Comparison of ENCODE assay signal across 8 mouse cellular contexts in genomic region chr17:34033441-34033840, GRCm38 (mm10). TPM values are rescaled to one million over a fixed set of nuclear protein-coding genes. Genes with fewer than 3 reads are reported as not detected.
DNase-seq lines count a peak whose midpoint lies in the region; ATAC-seq and TF ChIP-seq lines count a peak whose summit lies in the region.

No protein-coding gene starts in this region.

- H3K9ac ChIP-seq in heart, embryonic 15.5 days = no peak overlapping the region

- peak overlapping the region; percentile 89 for H3K4me2 ChIP-seq in heart, embryonic 15.5 days

- peaks cover 60% of the 10 kb centered on the region for H3K36me3 ChIP-seq in heart, embryonic 15.5 days
- peaks cover 75% of the 10 kb centered on the region for H3K36me3 ChIP-seq in limb, embryonic 10.5 days
- H3K36me3 ChIP-seq in small intestine, adult 2 months (ENCODE audit: control insufficient read depth, insufficient read depth, low read length) = peaks cover 43% of the 10 kb centered on the region

- H3K9me3 ChIP-seq in heart, embryonic 15.5 days (replicated peaks) = no peaks in the 10 kb centered on the region
- no peaks in the 10 kb centered on the region for H3K9me3 ChIP-seq in limb, embryonic 10.5 days (replicated peaks)

- no peak for TF ChIP-seq CTCF in small intestine, adult 2 months (IDR thresholded peaks at IDR 0.05; ENCODE audit: extremely low read depth, insufficient read length, insufficient replicate concordance, low read depth, low read length)

- DNase-seq in heart, adult 8-10 months (ENCODE audit: low spot score) = no peak
- DNase-seq in thymus, postnatal 4 days = peak; percentile 31
- DNase-seq in thymus, postnatal 25 days = no peak
- DNase-seq in limb, embryonic 10.5 days (ENCODE audit: low spot score) = no peak
- no peak for DNase-seq in left cerebral cortex, postnatal 14 days (ENCODE audit: low spot score in 2 of 2)
- no peak for DNase-seq in layer of hippocampus, adult 18-20 months (ENCODE audit: low spot score in 2 of 2)

- peak overlapping the region; percentile 91 for H3K4me3 ChIP-seq in heart, embryonic 15.5 days
- peak overlapping the region; percentile 77 for H3K4me3 ChIP-seq in limb, embryonic 10.5 days
- no peak overlapping the region for H3K4me3 ChIP-seq in small intestine, adult 2 months (ENCODE audit: low read depth, low read length)

- intact Hi-C loops in left cerebral cortex, postnatal 14 days (cut with DNase I) = loop anchor here (10.0 kb wide), 1 partner anchor 571 kb away; the partner anchor contains the start of genes Agpat1 and Rnf5

- no peak for TF ChIP-seq POLR2A in small intestine, adult 2 months (IDR thresholded peaks at IDR 0.05; ENCODE audit: low read depth, low read length)

- H3K27ac ChIP-seq in heart, embryonic 15.5 days = peak overlapping the region; percentile 7; the same call in 1 of the 2 replicates
- H3K27ac ChIP-seq in limb, embryonic 10.5 days = no peak overlapping the region
- H3K27ac ChIP-seq in small intestine, adult 2 months (ENCODE audit: insufficient read depth, low read depth, low read length) = peak overlapping the region; percentile 62

- WGBS in heart, embryonic 15.5 days = 91% methylated on average over 9 of the region's 9 CpGs
- 95% methylated on average over 9 of the region's 9 CpGs for WGBS in limb, embryonic 10.5 days
- WGBS in small intestine, adult 2 months = 92% methylated on average over 9 of the region's 9 CpGs

- H3K27me3 ChIP-seq in heart, embryonic 15.5 days = peaks cover 9% of the 10 kb centered on the region
- peaks cover 15% of the 10 kb centered on the region for H3K27me3 ChIP-seq in limb, embryonic 10.5 days (ENCODE audit: low read depth, poor library complexity, severe bottlenecking)
- H3K27me3 ChIP-seq in small intestine, adult 2 months (ENCODE audit: control insufficient read depth, insufficient read depth, low read length) = no peaks in the 10 kb centered on the region

- no peak for ATAC-seq in heart, embryonic 15.5 days (replicated peaks; ENCODE audit: insufficient number of reproducible peaks, insufficient read depth, low FRiP score, low read depth)

- peaks cover 51% of the 10 kb centered on the region for H3K4me1 ChIP-seq in heart, embryonic 15.5 days (replicated peaks)
- peaks cover 51% of the 10 kb centered on the region for H3K4me1 ChIP-seq in limb, embryonic 10.5 days
- peaks cover 20% of the 10 kb centered on the region for H3K4me1 ChIP-seq in small intestine, adult 2 months (ENCODE audit: control insufficient read depth, insufficient read depth, insufficient read length, low read length)

RNA-seq across cellular contexts. Expression of gene Rxrb, which starts 1.8 kb away (rescaled TPM):
- polyA plus RNA-seq in heart, embryonic 15.5 days (2015; fragmentation: Nextera tagmentation; extraction: Ambion mirVana) = 26.8 and 38.5 TPM in 2 replicates
- 10 to 100 TPM; 33.4 to 46.3 (median 42.3) TPM for total RNA-seq in heart, adult 8-10 months (2022)
- polyA plus RNA-seq in limb, embryonic 10.5 days (2016; fragmentation: Nextera tagmentation; extraction: Ambion mirVana) = 49.9 and 51.0 TPM in 2 replicates
- 26.3 and 64.2 TPM in 2 replicates for polyA plus RNA-seq in small intestine, adult 2 months (2012; rRNA removed)
- total RNA-seq in left cerebral cortex, postnatal 14 days (2021) = 10 to 100 TPM; 81.7 to 86.7 TPM
- 10 to 100 TPM; 77.1 to 85.8 TPM for total RNA-seq in layer of hippocampus, adult 18-20 months (2021)

RNA-seq across cellular contexts. Expression of gene Slc39a7, which starts 2.0 kb away (rescaled TPM):
- polyA plus RNA-seq in heart, embryonic 15.5 days (2015; fragmentation: Nextera tagmentation; extraction: Ambion mirVana) = 97.8 and 133 TPM in 2 replicates
- total RNA-seq in heart, adult 8-10 months (2022) = 10 to 100 TPM; 64.1 to 79.1 (median 73.2) TPM
- polyA plus RNA-seq in limb, embryonic 10.5 days (2016; fragmentation: Nextera tagmentation; extraction: Ambion mirVana) = 196 TPM in 2 replicates
- 81.5 and 119 TPM in 2 replicates for polyA plus RNA-seq in small intestine, adult 2 months (2012; rRNA removed)
- 10 to 100 TPM; 95.3 to 99.9 TPM for total RNA-seq in left cerebral cortex, postnatal 14 days (2021)
- total RNA-seq in layer of hippocampus, adult 18-20 months (2021) = 100 to 1,000 TPM in 1 of 2 experiments, 10 to 100 TPM in 1; 90.7 to 105 TPM

RNA-seq across cellular contexts. Expression of gene H2-Ke6, which starts 5.6 kb away (rescaled TPM):
- 47.4 and 56.2 TPM in 2 replicates for polyA plus RNA-seq in heart, embryonic 15.5 days (2015; fragmentation: Nextera tagmentation; extraction: Ambion mirVana)
- 100 to 1,000 TPM; 134 to 149 (median 137) TPM for total RNA-seq in heart, adult 8-10 months (2022)
- 25.9 and 33.7 TPM in 2 replicates for polyA plus RNA-seq in limb, embryonic 10.5 days (2016; fragmentation: Nextera tagmentation; extraction: Ambion mirVana)
- polyA plus RNA-seq in small intestine, adult 2 months (2012; rRNA removed) = 52.4 and 75.8 TPM in 2 replicates
- 10 to 100 TPM; 27.7 to 30.1 TPM for total RNA-seq in left cerebral cortex, postnatal 14 days (2021)
- 10 to 100 TPM; 59.7 to 63.9 TPM for total RNA-seq in layer of hippocampus, adult 18-20 months (2021)

RNA-seq across cellular contexts. Expression of gene Col11a2, which starts 5.8 kb away (rescaled TPM):
- polyA plus RNA-seq in heart, embryonic 15.5 days (2015; fragmentation: Nextera tagmentation; extraction: Ambion mirVana) = 1.3 and 4.6 TPM in 2 replicates
- total RNA-seq in heart, adult 8-10 months (2022) = 1 to 10 TPM in 3 of 4 experiments, under 1 TPM in 1; 0.87 to 1.3 (median 1.2) TPM
- polyA plus RNA-seq in limb, embryonic 10.5 days (2016; fragmentation: Nextera tagmentation; extraction: Ambion mirVana) = 0.43 and 2.5 TPM in 2 replicates
- polyA plus RNA-seq in small intestine, adult 2 months (2012; rRNA removed) = 0.90 and 2.4 TPM in 2 replicates
- total RNA-seq in left cerebral cortex, postnatal 14 days (2021) = 10 to 100 TPM; 16.6 to 22.6 TPM
- total RNA-seq in layer of hippocampus, adult 18-20 months (2021) = 10 to 100 TPM; 22.5 to 23.4 TPM

RNA-seq across cellular contexts. Expression of gene Ring1, which starts 9.0 kb away (rescaled TPM):
- 15.8 and 20.8 TPM in 2 replicates for polyA plus RNA-seq in heart, embryonic 15.5 days (2015; fragmentation: Nextera tagmentation; extraction: Ambion mirVana)
- total RNA-seq in heart, adult 8-10 months (2022) = 10 to 100 TPM; 11.9 to 18.1 (median 14.1) TPM
- 11.8 and 15.0 TPM in 2 replicates for polyA plus RNA-seq in limb, embryonic 10.5 days (2016; fragmentation: Nextera tagmentation; extraction: Ambion mirVana)
- 15.5 and 29.9 TPM in 2 replicates for polyA plus RNA-seq in small intestine, adult 2 months (2012; rRNA removed)
- total RNA-seq in left cerebral cortex, postnatal 14 days (2021) = 10 to 100 TPM; 25.3 to 30.8 TPM
- 10 to 100 TPM; 39.0 to 40.8 TPM for total RNA-seq in layer of hippocampus, adult 18-20 months (2021)
